Comparison of ENCODE assay signal across 18 mouse cellular contexts in the genomic region with DNA sequence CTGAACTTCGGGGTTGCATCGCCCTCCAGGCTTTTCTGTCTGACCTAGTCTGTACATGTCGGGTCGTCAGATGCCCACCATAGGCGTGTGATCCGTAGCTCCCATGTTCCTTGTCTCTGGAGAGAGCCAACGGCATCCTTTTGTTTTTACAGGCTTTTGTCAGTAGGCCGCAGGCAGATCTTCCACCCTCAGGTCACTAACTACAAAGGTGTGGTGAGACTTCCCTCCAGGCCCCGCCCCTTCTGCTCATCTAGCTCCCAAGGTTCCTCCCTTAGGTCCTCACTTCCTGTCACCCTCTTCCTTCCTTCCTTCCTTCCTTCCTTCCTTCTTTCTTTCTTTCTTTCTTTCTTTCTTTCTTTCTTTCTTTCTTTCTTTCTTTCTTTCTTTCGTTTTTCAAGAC. TPM values are rescaled to one million over a fixed set of nuclear protein-coding genes. Genes with fewer than 3 reads are reported as not detected.
A peak's percentile ranks its signal among the peaks of the same experiment; 100 is the strongest.
DNase-seq lines count a peak whose midpoint lies in the region; TF ChIP-seq lines count a peak whose summit lies in the region.
"Had no signal": no experiment of that assay in that cellular context is flagged by ENCODE, and none has a peak within 500 bp of the region (broad histone marks: within the 10 kb centered on the region; RNA-seq: fewer than 3 reads in every experiment).

No protein-coding gene starts in this region.

- no peak overlapping the region for H3K4me3 ChIP-seq in ES-E14 (ENCODE audit: insufficient read depth in 1 of 2, low read depth in 1 of 2, low read length in 2 of 2, poor library complexity in 1 of 2, severe bottlenecking in 1 of 2)
- H3K4me3 ChIP-seq: embryonic facial prominence, embryonic 10.5 days; embryonic facial prominence, embryonic 12.5 days; forebrain, embryonic 13.5 days; forebrain, embryonic 15.5 days had no signal

- no peak overlapping the region for H3K9ac ChIP-seq in ES-E14 (ENCODE audit: insufficient read depth, low read depth, low read length, poor library complexity, severe bottlenecking)
- H3K9ac ChIP-seq: embryonic facial prominence, embryonic 12.5 days; forebrain, embryonic 13.5 days; forebrain, embryonic 15.5 days; forebrain, postnatal 0 days had no signal

- in situ Hi-C loops in ES-E14 (cut with MboI; ENCODE audit: low sequenced_read_pairs in 2 of 2, unreplicated experiment in 2 of 2): no loop called here

- H3K36me3 ChIP-seq in ES-E14 (ENCODE audit: control insufficient read depth, insufficient read depth, low read length, poor library complexity, severe bottlenecking): no peaks in the 10 kb centered on the region
- H3K36me3 ChIP-seq: embryonic facial prominence, embryonic 10.5 days; embryonic facial prominence, embryonic 12.5 days; forebrain, embryonic 15.5 days had no signal

- H3K4me1 ChIP-seq in ES-E14 (ENCODE audit: control insufficient read depth in 2 of 2, insufficient read depth in 2 of 2, low read length in 2 of 2, poor library complexity in 1 of 2): no peaks in the 10 kb centered on the region
- H3K4me1 ChIP-seq: embryonic facial prominence, embryonic 12.5 days; forebrain, embryonic 13.5 days; forebrain, embryonic 15.5 days had no signal

- H3K27ac ChIP-seq in ES-E14 (ENCODE audit: insufficient read depth, low read depth, low read length, poor library complexity, severe bottlenecking): no peak overlapping the region
- H3K27ac ChIP-seq: embryonic facial prominence, embryonic 10.5 days; embryonic facial prominence, embryonic 12.5 days; forebrain, embryonic 13.5 days; forebrain, embryonic 15.5 days had no signal

- no peaks in the 10 kb centered on the region for H3K9me3 ChIP-seq in ES-E14 (ENCODE audit: control insufficient read depth, insufficient read depth, low read depth, low read length)
- H3K9me3 ChIP-seq: embryonic facial prominence, embryonic 10.5 days; embryonic facial prominence, embryonic 12.5 days; forebrain, embryonic 13.5 days; forebrain, embryonic 15.5 days had no signal

- DNase-seq in ES-CJ7 (ENCODE audit: low read depth, low spot score) (peak; percentile 41), ES-E14 (ENCODE audit: low read depth, low spot score) (peak; percentile 11), ZHBTc4 (ENCODE audit: low read depth, low spot score) (peak; percentile 60)
- no peak for DNase-seq in Muller cell, postnatal 12 days (ENCODE audit: inconsistent ontology term)
- no peak for DNase-seq in lung, postnatal 36 days
- DNase-seq: adrenal gland, adult 8-10 months; adrenal gland, postnatal 14 days; adrenal gland, postnatal 36 days; cerebellum, adult 11-12 months; cerebellum, adult 2 months; cerebellum, adult 9-10 months; cerebellum, postnatal 10 days; cerebellum, postnatal 25 days; forebrain, postnatal 0 days had no signal

TF ChIP-seq in ES-E14, 5 proteins besides CTCF, POLR2A, EP300 and RAD21:
- TF ChIP-seq MAFK (IDR thresholded peaks at IDR 0.05; ENCODE audit: insufficient read depth, low read depth, low read length) (no peak), ZNF384 (IDR thresholded peaks at IDR 0.05; ENCODE audit: low read depth, low read length) (no peak), CHD2 (IDR thresholded peaks at IDR 0.05; ENCODE audit: low read depth, low read length) (no peak), ZC3H11A (IDR thresholded peaks at IDR 0.05; ENCODE audit: borderline replicate concordance, low read depth, low read length) (no peak), HCFC1 (IDR thresholded peaks at IDR 0.05; ENCODE audit: borderline replicate concordance, insufficient read depth, low read length) (no peak)

RNA-seq across cellular contexts. Expression of a gene that starts 11.4 kb away (rescaled TPM):
- total RNA-seq in ES-E14 (2012; rRNA removed): 0.94 and 1.0 TPM in 2 replicates

RNA-seq across cellular contexts. Expression of a gene that starts 36.2 kb away (rescaled TPM):
- 11.6 and 13.7 TPM in 2 replicates for total RNA-seq in ES-E14 (2012; rRNA removed)

Comparison
In these comparisons a context has a peak if more than half of its experiments do, and no peak if none do; other contexts are left out.
1. DNase-seq: peak in ES-CJ7 (single experiment), ES-E14 (single experiment) and ZHBTc4 (single experiment); none in Muller cell, postnatal 12 days (single experiment) and lung, postnatal 36 days (single experiment).